Mouse (Mus musculus) myocyte (in vitro differentiated cells): ENCODE data around the gene Mylk3.

Experiments
- MYOD1 ChIP-seq, 3 experiments: IDR thresholded peaks; one replicate each; pipeline ENCODE4 v1.6.1; 2011; ENCODE audit warnings: control low read depth in 2 of 3, low read depth in 2 of 3, mild to moderate bottlenecking in 2 of 3, moderate library complexity in 1 of 3; ENCODE audit not compliant: insufficient read length in 2 of 3, control insufficient read depth in 1 of 3
- MYOG ChIP-seq, 3 experiments: IDR thresholded peaks; one replicate each; pipeline ENCODE4 v1.6.1; 2011; ENCODE audit warnings: control low read depth in 2 of 3, low read depth in 2 of 3, mild to moderate bottlenecking in 2 of 3; ENCODE audit not compliant: insufficient read length in 2 of 3, control insufficient read depth in 1 of 3, insufficient read depth in 1 of 3
- POLR2A ChIP-seq: IDR thresholded peaks from one replicate; pipeline ENCODE4 v1.6.1; 2011; ENCODE audit warnings: low read depth, mild to moderate bottlenecking, control low read depth, moderate library complexity; ENCODE audit not compliant: insufficient read length
- USF1 ChIP-seq: IDR thresholded peaks from one replicate; pipeline ENCODE4 v1.6.1; 2011; ENCODE audit warnings: low read depth, mild to moderate bottlenecking, control low read depth, moderate library complexity

DNA sequence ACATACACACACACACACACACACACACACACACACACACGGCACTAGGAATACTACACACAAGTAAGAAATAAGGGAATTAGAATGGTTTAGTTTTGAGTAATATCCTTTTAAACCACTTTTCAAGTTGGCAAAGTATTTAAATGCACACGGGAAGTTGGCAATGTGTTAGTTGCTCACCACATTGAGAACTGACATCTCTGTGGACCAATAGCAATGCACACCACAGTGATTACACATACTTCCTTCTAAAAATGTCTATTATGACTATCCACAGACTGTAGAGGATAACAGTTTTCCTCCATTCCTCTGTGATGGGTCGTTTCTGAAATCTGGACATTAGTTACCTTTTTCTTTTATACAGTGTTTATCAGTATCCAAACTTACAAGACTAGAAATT, 63.1 kb downstream of the Mylk3 start:
- no peak for TF ChIP-seq POLR2A
- TF ChIP-seq MYOD1 (IDR thresholded peaks at IDR 0.05; ENCODE audit: control insufficient read depth in 1 of 3, insufficient read length in 2 of 3, low read depth in 2 of 3) = no peak
- TF ChIP-seq MYOG (IDR thresholded peaks at IDR 0.05; ENCODE audit: control insufficient read depth in 1 of 3, insufficient read depth in 1 of 3, insufficient read length in 2 of 3, low read depth in 2 of 3) = no peak
- TF ChIP-seq USF1 = no peak
